Mouse (Mus musculus) central nervous system, embryonic 18 days (tissue): ENCODE measurements around the gene 4931406P16Rik. TPM values are rescaled to one million over a fixed set of nuclear protein-coding genes. Genes with fewer than 3 reads are reported as not detected.

Experiments used
- polyA plus RNA-seq: library from polyadenylated mRNA; depleted of rRNA; stranded (reverse); fragments of >200 nt; gene quantifications from 2 replicates; pipeline ENCODE4 v1.2.3, GENCODE M21; 2012; rRNA removed

The 4931406P16Rik gene
- 38.1 and 38.8 TPM in 2 replicates for polyA plus RNA-seq

GRCm38 (mm10) chr7:34313443-34313875, at the start of gene 4931406P16Rik:
4931406P16Rik (minus strand) TSS chr7:34313551.

DNA sequence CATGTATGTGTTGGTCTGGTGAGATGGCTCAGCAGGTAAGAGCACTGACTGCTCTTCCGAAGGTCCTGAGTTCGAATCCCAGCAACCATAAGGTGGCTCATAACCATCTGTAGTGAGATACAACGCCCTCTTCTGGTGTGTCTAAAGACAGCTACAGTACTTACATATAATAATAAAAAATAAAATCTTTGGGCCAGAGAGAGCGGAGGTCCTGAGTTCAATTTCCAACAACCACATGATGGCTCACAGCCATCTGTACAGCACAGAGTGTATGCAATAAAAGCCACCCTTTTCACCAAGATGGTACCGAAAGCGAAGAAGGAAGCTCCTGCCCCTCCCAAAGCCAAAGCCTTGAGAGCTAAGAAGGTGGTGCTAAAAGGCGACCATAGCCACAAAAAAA, 62.6 kb downstream of the 4931406P16Rik start, which contains the start of gene Gm6096:
Gene Gm6096 (plus strand): TSS at position 301 of the 400 bp plus-strand sequence.

GRCm38 (mm10) chr7:34230116-34230515, 83.2 kb downstream of the 4931406P16Rik start, which contains the start of gene Gpi1:
Gpi1 (minus strand) TSS chr7:34230336.

DNA sequence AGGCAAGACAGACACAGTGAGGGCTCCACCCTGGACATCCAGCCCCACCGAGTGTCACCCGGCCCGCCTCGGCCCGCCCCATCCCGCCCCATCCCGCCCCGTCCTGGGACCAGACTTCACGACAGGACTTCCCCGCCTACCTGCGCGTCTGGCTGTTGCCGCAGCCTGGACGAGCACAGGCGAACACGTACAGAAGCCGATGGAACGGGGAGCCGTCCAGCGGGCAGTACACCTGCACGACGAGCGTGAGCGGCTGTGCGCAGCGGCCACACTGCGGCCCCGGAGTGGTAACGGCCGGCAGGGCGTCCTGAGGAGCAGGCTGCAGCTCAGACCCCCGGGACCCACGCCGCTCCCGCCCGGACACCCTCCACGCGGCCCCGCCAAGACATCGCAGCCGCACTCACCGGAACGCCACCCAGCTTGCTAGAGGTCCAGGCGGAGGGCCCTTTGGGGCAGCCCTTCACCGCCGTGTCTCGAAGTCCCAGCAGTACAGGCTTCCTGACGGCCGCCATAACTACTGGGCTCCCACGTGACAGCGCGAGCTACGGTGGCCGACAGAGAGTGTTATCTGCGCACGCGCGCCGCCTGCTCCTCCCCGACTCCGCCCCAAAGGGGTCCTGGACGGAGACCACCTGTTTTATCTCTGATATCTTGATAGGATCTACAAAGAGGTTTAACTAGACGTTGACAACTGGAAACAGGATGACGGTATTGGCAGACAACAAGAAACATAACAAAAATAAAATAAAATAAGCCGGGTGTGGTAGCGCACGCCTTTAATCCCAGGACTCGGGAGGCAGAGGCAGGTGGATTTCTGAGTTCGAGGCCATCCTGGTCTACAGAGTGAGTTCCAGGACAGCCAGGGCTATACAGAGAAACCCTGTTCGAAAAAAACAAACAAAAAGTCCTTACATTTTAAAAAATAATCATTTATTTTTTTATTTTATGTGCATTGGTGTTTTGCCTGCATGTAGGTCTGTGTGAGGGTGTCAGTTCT, 116.9 kb downstream of the 4931406P16Rik start, which contains the start of gene Pdcd2l:
Gene Pdcd2l (minus strand): TSS at position 530 of the 997 bp plus-strand sequence.

Other genes starting within 250 kb of the 4931406P16Rik start
- gene Scgb1b30, start 218.1 kb downstream of the 4931406P16Rik start, polyA plus RNA-seq = not detected in 2 replicates
- 33.7 and 38.0 TPM in 2 replicates for gene Wtip, start 180.3 kb downstream of the 4931406P16Rik start, polyA plus RNA-seq
- gene Uba2, start 144.0 kb downstream of the 4931406P16Rik start, polyA plus RNA-seq = 123 and 126 TPM in 2 replicates
- 47.3 and 47.6 TPM in 2 replicates for gene Pdcd2l, start 116.9 kb downstream of the 4931406P16Rik start, polyA plus RNA-seq
- gene Gpi1, start 83.2 kb downstream of the 4931406P16Rik start, polyA plus RNA-seq = 335 and 354 TPM in 2 replicates
- gene Gm6096, start 62.5 kb downstream of the 4931406P16Rik start, polyA plus RNA-seq = not detected in 2 replicates
- gene Lsm14a, start 79.8 kb upstream of the 4931406P16Rik start, polyA plus RNA-seq = 53.7 and 58.3 TPM in 2 replicates